Mouse (Mus musculus): ENCODE data around the gene Efcab2.

- no peak for TF ChIP-seq POLR2A (IDR thresholded peaks at IDR 0.05; ENCODE audit: low read depth, low read length)
- no peak for TF ChIP-seq CTCF (IDR thresholded peaks at IDR 0.05; ENCODE audit: extremely low read depth, insufficient read length, insufficient replicate concordance, low read depth, low read length)
Measured at GRCm38 (mm10) chr1:178365171-178365570, 40.7 kb upstream of the Efcab2 start.
